Mouse (Mus musculus) heart, adult 2 months (tissue): ENCODE data around the gene Eme2. TPM values are rescaled to one million over a fixed set of nuclear protein-coding genes. Genes with fewer than 3 reads are reported as not detected.

Experiments used
- DNase-seq, 2 experiments: peaks; one replicate each; pipeline ENCODE4 v3.0.0; 2021
- H3K27ac ChIP-seq: fragments of 200-600 bp; 2 replicates; pipeline ENCODE4 v1.8.1; 2022
- H3K27me3 ChIP-seq: fragments of 200-500 bp; 2 replicates; pipeline ENCODE4 v1.6.1; 2012; ENCODE audit warnings: mild to moderate bottlenecking, low read length, inconsistent platforms, mixed read lengths; ENCODE audit not compliant: control insufficient read depth, insufficient read depth
- H3K36me3 ChIP-seq: fragments of 200-500 bp; 2 replicates; pipeline ENCODE4 v1.6.1; 2012; ENCODE audit warnings: low read length, inconsistent platforms; ENCODE audit not compliant: control insufficient read depth, insufficient read depth
- H3K4me1 ChIP-seq: fragments of 200-500 bp; 2 replicates; pipeline ENCODE4 v1.6.1; 2011; ENCODE audit warnings: low read length; ENCODE audit not compliant: control insufficient read depth, insufficient read depth
- H3K4me3 ChIP-seq: fragments of 200-600 bp; 2 replicates; pipeline ENCODE4 v1.8.1; 2022
- H3K79me2 ChIP-seq: fragments of 200-500 bp; replicated peaks from 2 replicates; pipeline ENCODE4 v1.6.1; 2012; ENCODE audit warnings: mild to moderate bottlenecking, inconsistent platforms, low read length, moderate library complexity, mixed read lengths; ENCODE audit not compliant: control insufficient read depth, insufficient read depth
- H3K9ac ChIP-seq: fragments of 200-500 bp; 2 replicates; pipeline ENCODE4 v1.6.1; 2012; ENCODE audit warnings: low read depth, mild to moderate bottlenecking, control low read depth, inconsistent platforms, low read length, mixed read lengths
- CTCF ChIP-seq: fragments of 200-600 bp; IDR thresholded peaks from 2 replicates; pipeline ENCODE4 v1.8.1; 2022; ENCODE audit warnings: antibody characterized with exemption, mild to moderate bottlenecking, moderate library complexity
- EP300 ChIP-seq: fragments of 200-500 bp; IDR thresholded peaks from 2 replicates; pipeline ENCODE4 v1.6.1; 2011; ENCODE audit warnings: low read depth, low read length, control low read depth; ENCODE audit not compliant: insufficient read depth
- POLR2A ChIP-seq: fragments of 200-500 bp; IDR thresholded peaks from 2 replicates; pipeline ENCODE4 v1.6.1; 2011; ENCODE audit warnings: mild to moderate bottlenecking, low read depth, low read length, control low read depth; ENCODE audit not compliant: insufficient read depth
- WGBS: fragments of 180-500 bp; shearing (Covaris S2); methylation state at CpG from one replicate; pipeline ENCODE4 v1.1.7; 2018; 5-methylcytosine and 5-hydroxymethylcytosine counted together
- intact Hi-C: fragments of 180-260 bp; cut with DNase I; formaldehyde crosslinking; loops from one replicate; pipeline ENCODE4 v1.15.1; 2025
- polyA plus RNA-seq: library from polyadenylated mRNA; depleted of rRNA; stranded (reverse); fragments of >200 nt; gene quantifications from 2 replicates; pipeline ENCODE4 v1.2.3, GENCODE M21; 2012; rRNA removed
- total RNA-seq, 2 experiments: library from RNA; stranded (reverse); gene quantifications; 2 replicates each; pipeline ENCODE4 v1.2.3; 2021

The Eme2 gene
- total and polyA plus RNA-seq, 3 experiments = 16.9 to 20.3 (median 18.3) TPM

GRCm38 (mm10) chr17:24839842-24840241 is 55.0 kb downstream of the Eme2 start, which contains the start of gene Hagh:
Gene Hagh (plus strand): TSS chr17:24840143.
- TF ChIP-seq CTCF = no peak
- TF ChIP-seq POLR2A = no peak
- TF ChIP-seq EP300 = no peak
- Histone ChIP-seq H3K4me3 (no peak within 1 kb of the TSS), H3K79me2 (no peaks in the 10 kb centered on the region), H3K36me3 (no peaks in the 10 kb centered on the region), H3K27me3 (no peaks in the 10 kb centered on the region), H3K4me1 (no peaks in the 10 kb centered on the region), H3K27ac (no peak within 1 kb of the TSS), H3K9ac (no peak within 1 kb of the TSS)
- DNase-seq = no peak
- intact Hi-C loops = no loop called here
- 46% methylated on average over 8 of the region's 8 CpGs for WGBS

Other genes with a start within 250 kb of the Eme2 start
- gene Slc9a3r2, start 244.8 kb downstream of the Eme2 start, total RNA-seq = 100 to 1,000 TPM in 1 of 2 experiments, 10 to 100 TPM in 1; 100.0 to 110 TPM
- 125 and 147 TPM in 2 replicates for gene Slc9a3r2, start 244.8 kb downstream of the Eme2 start, polyA plus RNA-seq
- gene Npw, start 236.6 kb downstream of the Eme2 start, total RNA-seq = not detected
- gene Npw, start 236.6 kb downstream of the Eme2 start, polyA plus RNA-seq = not detected in 2 replicates
- gene Zfp598, start 225.4 kb downstream of the Eme2 start, total RNA-seq = 10 to 100 TPM; 17.4 to 17.5 TPM
- 28.1 and 29.9 TPM in 2 replicates for gene Zfp598, start 225.4 kb downstream of the Eme2 start, polyA plus RNA-seq
- gene Syngr3, start 205.1 kb downstream of the Eme2 start, total RNA-seq = under 1 TPM; 0.16 to 0.30 TPM
- gene Syngr3, start 205.1 kb downstream of the Eme2 start, polyA plus RNA-seq = 0.43 and 1.00 TPM in 2 replicates
- gene Gfer, start 198.9 kb downstream of the Eme2 start, total RNA-seq = 10 to 100 TPM; 20.3 to 21.5 TPM
- gene Gfer, start 198.9 kb downstream of the Eme2 start, polyA plus RNA-seq = 14.0 and 14.6 TPM in 2 replicates
- gene Noxo1, start 198.9 kb downstream of the Eme2 start, total RNA-seq = 1 to 10 TPM in 1 of 2 experiments, under 1 TPM in 1; 0.65 to 1.0 TPM
- 2.4 and 4.5 TPM in 2 replicates for gene Noxo1, start 198.9 kb downstream of the Eme2 start, polyA plus RNA-seq
- 10 to 100 TPM; 17.4 to 19.4 TPM for gene Tbl3, start 187.4 kb downstream of the Eme2 start, total RNA-seq
- gene Tbl3, start 187.4 kb downstream of the Eme2 start, polyA plus RNA-seq = 34.2 and 39.2 TPM in 2 replicates
- not detected for gene Rnf151, start 177.0 kb downstream of the Eme2 start, total RNA-seq
- gene Rnf151, start 177.0 kb downstream of the Eme2 start, polyA plus RNA-seq = 0.15 and 0.68 TPM in 2 replicates
- gene Rps2, start 177.0 kb downstream of the Eme2 start, total RNA-seq = 100 to 1,000 TPM; 675 to 722 TPM
- 2,277 and 2,346 TPM in 2 replicates for gene Rps2, start 177.0 kb downstream of the Eme2 start, polyA plus RNA-seq
- 100 to 1,000 TPM; 916 to 992 TPM for gene Ndufb10, start 170.6 kb downstream of the Eme2 start, total RNA-seq
- gene Ndufb10, start 170.6 kb downstream of the Eme2 start, polyA plus RNA-seq = 1,269 and 1,412 TPM in 2 replicates
- gene Rpl3l, start 167.3 kb downstream of the Eme2 start, total RNA-seq = 100 to 1,000 TPM; 386 to 472 TPM
- 213 and 215 TPM in 2 replicates for gene Rpl3l, start 167.3 kb downstream of the Eme2 start, polyA plus RNA-seq
- gene Msrb1, start 158.4 kb downstream of the Eme2 start, total RNA-seq = 100 to 1,000 TPM; 154 to 178 TPM
- 155 and 164 TPM in 2 replicates for gene Msrb1, start 158.4 kb downstream of the Eme2 start, polyA plus RNA-seq
- gene Hs3st6, start 142.1 kb downstream of the Eme2 start, total RNA-seq = not detected
- 0.10 TPM in 1 of 2 replicates, not detected in the other for gene Hs3st6, start 142.1 kb downstream of the Eme2 start, polyA plus RNA-seq
- gene Meiob, start 90.8 kb downstream of the Eme2 start, total RNA-seq = under 1 TPM; 0.14 to 0.18 TPM
- gene Meiob, start 90.8 kb downstream of the Eme2 start, polyA plus RNA-seq = not detected in 2 replicates
- gene Hagh, start 54.9 kb downstream of the Eme2 start, total RNA-seq = 10 to 100 TPM; 85.8 to 89.5 TPM
- gene Hagh, start 54.9 kb downstream of the Eme2 start, polyA plus RNA-seq = 126 and 133 TPM in 2 replicates
- gene Fahd1, start 44.7 kb downstream of the Eme2 start, total RNA-seq = 10 to 100 TPM; 80.3 to 81.5 TPM
- gene Fahd1, start 44.7 kb downstream of the Eme2 start, polyA plus RNA-seq = 42.7 and 50.8 TPM in 2 replicates
- gene Igfals, start 29.1 kb downstream of the Eme2 start, total RNA-seq = 10 to 100 TPM; 11.7 to 12.7 TPM
- 6.4 and 9.2 TPM in 2 replicates for gene Igfals, start 29.1 kb downstream of the Eme2 start, polyA plus RNA-seq
- 10 to 100 TPM; 18.2 to 22.7 TPM for gene Nubp2, start 8.7 kb downstream of the Eme2 start, total RNA-seq
- 17.8 and 17.9 TPM in 2 replicates for gene Nubp2, start 8.7 kb downstream of the Eme2 start, polyA plus RNA-seq
- 10 to 100 TPM; 30.4 to 33.8 TPM for gene Spsb3, start 8.4 kb downstream of the Eme2 start, total RNA-seq
- gene Spsb3, start 8.4 kb downstream of the Eme2 start, polyA plus RNA-seq = 47.0 and 66.2 TPM in 2 replicates
- gene Mrps34, start within 50 bp of the Eme2 start, total RNA-seq = 100 to 1,000 TPM in 1 of 2 experiments, 10 to 100 TPM in 1; 95.6 to 102 TPM
- gene Mrps34, start within 50 bp of the Eme2 start, polyA plus RNA-seq = 102 and 133 TPM in 2 replicates
- gene Nme3, start 1.4 kb upstream of the Eme2 start, total RNA-seq = 10 to 100 TPM; 30.7 to 37.7 TPM
- 46.4 and 55.2 TPM in 2 replicates for gene Nme3, start 1.4 kb upstream of the Eme2 start, polyA plus RNA-seq
- 10 to 100 TPM; 60.0 to 67.9 TPM for gene Mapk8ip3, start 41.9 kb upstream of the Eme2 start, total RNA-seq
- gene Mapk8ip3, start 41.9 kb upstream of the Eme2 start, polyA plus RNA-seq = 74.4 and 105 TPM in 2 replicates
- gene Jpt2, start 65.6 kb upstream of the Eme2 start, total RNA-seq = 1 to 10 TPM; 9.2 TPM
- 4.3 and 5.7 TPM in 2 replicates for gene Jpt2, start 65.6 kb upstream of the Eme2 start, polyA plus RNA-seq
- gene Cramp1l, start 120.7 kb upstream of the Eme2 start, total RNA-seq = 1 to 10 TPM; 9.4 to 9.8 TPM
- 9.6 and 13.7 TPM in 2 replicates for gene Cramp1l, start 120.7 kb upstream of the Eme2 start, polyA plus RNA-seq
- gene Ift140, start 121.0 kb upstream of the Eme2 start, total RNA-seq = 1 to 10 TPM; 3.1 to 5.0 TPM
- gene Ift140, start 121.0 kb upstream of the Eme2 start, polyA plus RNA-seq = 4.6 and 5.2 TPM in 2 replicates
- gene Tmem204, start 188.5 kb upstream of the Eme2 start, total RNA-seq = 10 to 100 TPM; 40.0 to 45.1 TPM
- gene Tmem204, start 188.5 kb upstream of the Eme2 start, polyA plus RNA-seq = 77.3 and 82.0 TPM in 2 replicates
- 10 to 100 TPM; 12.1 to 13.5 TPM for gene Telo2, start 220.9 kb upstream of the Eme2 start, total RNA-seq
- 12.7 and 15.5 TPM in 2 replicates for gene Telo2, start 220.9 kb upstream of the Eme2 start, polyA plus RNA-seq
- gene Ptx4, start 225.7 kb upstream of the Eme2 start, total RNA-seq = 1 to 10 TPM; 5.4 to 5.8 TPM
- gene Ptx4, start 225.7 kb upstream of the Eme2 start, polyA plus RNA-seq = 0.16 and 0.26 TPM in 2 replicates
- gene Clcn7, start 238.3 kb upstream of the Eme2 start, total RNA-seq = 10 to 100 TPM; 25.4 to 28.5 TPM
- gene Clcn7, start 238.3 kb upstream of the Eme2 start, polyA plus RNA-seq = 24.6 and 31.3 TPM in 2 replicates